Mouse (Mus musculus): Measurements from ENCODE around the gene Flad1. TPM values are rescaled to one million over a fixed set of nuclear protein-coding genes. Genes with fewer than 3 reads are reported as not detected.

Gene Flad1
- polyA plus RNA-seq, 1 experiment from 2014 or later, result 26.5 TPM

DNA sequence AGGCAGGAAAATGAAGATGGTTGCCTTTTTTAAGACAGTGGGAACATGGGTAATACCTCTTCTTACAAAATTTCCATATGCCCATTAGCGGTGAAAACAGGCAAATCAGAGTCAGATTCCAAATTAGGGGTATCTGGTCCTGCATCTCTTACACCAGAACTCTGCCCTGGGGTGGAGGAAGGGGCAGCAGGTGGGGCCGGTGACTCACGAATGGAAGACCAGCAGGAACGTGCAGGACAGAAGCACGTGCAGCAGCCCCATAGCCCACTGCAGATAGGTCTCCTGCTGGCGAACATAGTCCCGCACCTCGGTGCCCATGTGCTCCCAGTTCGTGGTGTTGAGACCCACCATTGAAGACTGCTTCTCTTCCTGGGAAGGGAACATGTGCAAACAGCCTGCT is 55.6 kb downstream of the Flad1 start:
- Histone ChIP-seq H3K4me2 (replicated peaks; ENCODE audit: low read depth, low read length) (no peak overlapping the region), H3K4me1 (replicated peaks; ENCODE audit: control insufficient read depth, insufficient read depth, low read length) (no peaks in the 10 kb centered on the region), H3K9me3 (ENCODE audit: control insufficient read depth, low read length) (no peaks in the 10 kb centered on the region), H3K9ac (ENCODE audit: low read depth, low read length) (no peak overlapping the region), H3K27me3 (ENCODE audit: control insufficient read depth, insufficient read depth, low read length) (no peaks in the 10 kb centered on the region), H3K4me3 (ENCODE audit: low read depth, low read length) (no peak overlapping the region), H3K27ac (ENCODE audit: low read depth, low read length) (no peak overlapping the region), H3K36me3 (ENCODE audit: control insufficient read depth, insufficient read depth, low read length) (no peaks in the 10 kb centered on the region)
- no peak for ATAC-seq (ENCODE audit: low FRiP score)
- no peak for DNase-seq (ENCODE audit: low spot score)
- WGBS, result 64% methylated on average over 9 of the region's 9 CpGs

GRCm38 (mm10) chr3:89355512-89355902 is 56.2 kb downstream of the Flad1 start:
- Histone ChIP-seq H3K9me3 (ENCODE audit: control insufficient read depth, low read length) (no peaks in the 10 kb centered on the region), H3K4me2 (replicated peaks; ENCODE audit: low read depth, low read length) (no peak overlapping the region), H3K27me3 (ENCODE audit: control insufficient read depth, insufficient read depth, low read length) (peaks cover 3% of the 10 kb centered on the region; the same call in 1 of the 2 replicates), H3K4me1 (replicated peaks; ENCODE audit: control insufficient read depth, insufficient read depth, low read length) (no peaks in the 10 kb centered on the region; the same call in 1 of the 2 replicates), H3K9ac (ENCODE audit: low read depth, low read length) (no peak overlapping the region), H3K36me3 (ENCODE audit: control insufficient read depth, insufficient read depth, low read length) (no peaks in the 10 kb centered on the region), H3K4me3 (ENCODE audit: low read depth, low read length) (no peak overlapping the region), H3K27ac (ENCODE audit: low read depth, low read length) (no peak overlapping the region)
- no peak for DNase-seq (ENCODE audit: low spot score)
- 79% methylated on average over 6 of the region's 6 CpGs for WGBS
- ATAC-seq (ENCODE audit: low FRiP score), result no peak

GRCm38 (mm10) chr3:89354816-89355511 is 56.7 kb downstream of the Flad1 start:
- Histone ChIP-seq H3K4me1 (replicated peaks; ENCODE audit: control insufficient read depth, insufficient read depth, low read length) (peaks cover 3% of the 10 kb centered on the region; the same call in 1 of the 2 replicates), H3K4me3 (ENCODE audit: low read depth, low read length) (no peak overlapping the region), H3K4me2 (replicated peaks; ENCODE audit: low read depth, low read length) (no peak overlapping the region), H3K36me3 (ENCODE audit: control insufficient read depth, insufficient read depth, low read length) (no peaks in the 10 kb centered on the region), H3K27me3 (ENCODE audit: control insufficient read depth, insufficient read depth, low read length) (peaks cover 3% of the 10 kb centered on the region; the same call in 1 of the 2 replicates), H3K27ac (ENCODE audit: low read depth, low read length) (no peak overlapping the region), H3K9me3 (ENCODE audit: control insufficient read depth, low read length) (no peaks in the 10 kb centered on the region), H3K9ac (ENCODE audit: low read depth, low read length) (no peak overlapping the region)
- WGBS, result 19% methylated on average over 5 of the region's 5 CpGs
- DNase-seq (ENCODE audit: low spot score) (peak; percentile 91), ATAC-seq (ENCODE audit: low FRiP score) (0 out of 2 replicates have a peak, but pooled peaks have one; percentile 31)

- Histone ChIP-seq H3K9ac (ENCODE audit: low read depth, low read length) (no peak overlapping the region), H3K9me3 (ENCODE audit: control insufficient read depth, low read length) (no peaks in the 10 kb centered on the region), H3K4me1 (replicated peaks; ENCODE audit: control insufficient read depth, insufficient read depth, low read length) (peaks cover 9% of the 10 kb centered on the region), H3K4me3 (ENCODE audit: low read depth, low read length) (no peak overlapping the region), H3K27ac (ENCODE audit: low read depth, low read length) (no peak overlapping the region), H3K36me3 (ENCODE audit: control insufficient read depth, insufficient read depth, low read length) (no peaks in the 10 kb centered on the region), H3K27me3 (ENCODE audit: control insufficient read depth, insufficient read depth, low read length) (peaks cover 3% of the 10 kb centered on the region; the same call in 1 of the 2 replicates), H3K4me2 (replicated peaks; ENCODE audit: low read depth, low read length) (no peak overlapping the region)
- no peak for DNase-seq (ENCODE audit: low spot score)
- 67% methylated on average over 5 of the region's 5 CpGs for WGBS
- ATAC-seq (ENCODE audit: low FRiP score), result no peak
Observed at GRCm38 (mm10) chr3:89351271-89351670, 60.4 kb downstream of the Flad1 start.

Other genes starting within 250 kb of the Flad1 start
- 27.6 and 30.6 TPM in 2 replicates for gene Clk2, start 247.1 kb downstream of the Flad1 start, polyA plus RNA-seq (2014; fragmentation: Nextera tagmentation; extraction: Ambion mirVana)
- 85.9 and 90.4 TPM in 2 replicates for gene Scamp3, start 234.4 kb downstream of the Flad1 start, polyA plus RNA-seq (2014; fragmentation: Nextera tagmentation; extraction: Ambion mirVana)
- gene Fam189b, start 228.7 kb downstream of the Flad1 start, polyA plus RNA-seq (2014; fragmentation: Nextera tagmentation; extraction: Ambion mirVana), result 18.5 and 19.8 TPM in 2 replicates
- gene Gba, start 208.9 kb downstream of the Flad1 start, polyA plus RNA-seq (2014; fragmentation: Nextera tagmentation; extraction: Ambion mirVana), result 43.7 and 47.3 TPM in 2 replicates
- gene Thbs3, start 196.7 kb downstream of the Flad1 start, polyA plus RNA-seq (2014; fragmentation: Nextera tagmentation; extraction: Ambion mirVana), result 40.9 and 44.5 TPM in 2 replicates
- gene Mtx1, start 184.8 kb downstream of the Flad1 start, polyA plus RNA-seq (2014; fragmentation: Nextera tagmentation; extraction: Ambion mirVana), result 180 and 181 TPM in 2 replicates
- 1.4 and 2.1 TPM in 2 replicates for gene Muc1, start 182.8 kb downstream of the Flad1 start, polyA plus RNA-seq (2014; fragmentation: Nextera tagmentation; extraction: Ambion mirVana)
- 276 and 289 TPM in 2 replicates for gene Krtcap2, start 165.9 kb downstream of the Flad1 start, polyA plus RNA-seq (2014; fragmentation: Nextera tagmentation; extraction: Ambion mirVana)
- gene Trim46, start 165.6 kb downstream of the Flad1 start, polyA plus RNA-seq (2014; fragmentation: Nextera tagmentation; extraction: Ambion mirVana), result 9.5 and 9.7 TPM in 2 replicates
- 75.7 and 82.9 TPM in 2 replicates for gene Dpm3, start 152.5 kb downstream of the Flad1 start, polyA plus RNA-seq (2014; fragmentation: Nextera tagmentation; extraction: Ambion mirVana)
- gene Slc50a1, start 141.3 kb downstream of the Flad1 start, polyA plus RNA-seq (2014; fragmentation: Nextera tagmentation; extraction: Ambion mirVana), result 35.9 and 37.5 TPM in 2 replicates
- gene Efna1, start 130.7 kb downstream of the Flad1 start, polyA plus RNA-seq (2014; fragmentation: Nextera tagmentation; extraction: Ambion mirVana), result 14.0 and 16.4 TPM in 2 replicates
- gene Efna3, start 88.9 kb downstream of the Flad1 start, polyA plus RNA-seq (2014; fragmentation: Nextera tagmentation; extraction: Ambion mirVana), result 13.8 TPM in 2 replicates
- 18.9 and 20.6 TPM in 2 replicates for gene Efna4, start 73.8 kb downstream of the Flad1 start, polyA plus RNA-seq (2014; fragmentation: Nextera tagmentation; extraction: Ambion mirVana)
- 17.8 TPM in 2 replicates for gene Adam15, start 61.9 kb downstream of the Flad1 start, polyA plus RNA-seq (2014; fragmentation: Nextera tagmentation; extraction: Ambion mirVana)
- gene Dcst2, start 49.9 kb downstream of the Flad1 start, polyA plus RNA-seq (2014; fragmentation: Nextera tagmentation; extraction: Ambion mirVana), result 0.14 and 0.27 TPM in 2 replicates
- 0.28 and 0.63 TPM in 2 replicates for gene Dcst1, start 46.6 kb downstream of the Flad1 start, polyA plus RNA-seq (2014; fragmentation: Nextera tagmentation; extraction: Ambion mirVana)
- 0.47 and 1.2 TPM in 2 replicates for gene Zbtb7b, start 17.1 kb downstream of the Flad1 start, polyA plus RNA-seq (2014; fragmentation: Nextera tagmentation; extraction: Ambion mirVana)
- gene Lenep, start 9.1 kb downstream of the Flad1 start, polyA plus RNA-seq (2014; fragmentation: Nextera tagmentation; extraction: Ambion mirVana), result 0.22 and 0.95 TPM in 2 replicates
- 411 and 414 TPM in 2 replicates for gene Cks1b, start 6.5 kb upstream of the Flad1 start, polyA plus RNA-seq (2014; fragmentation: Nextera tagmentation; extraction: Ambion mirVana)
- gene Shc1, start 6.6 kb upstream of the Flad1 start, polyA plus RNA-seq (2014; fragmentation: Nextera tagmentation; extraction: Ambion mirVana), result 32.2 and 37.0 TPM in 2 replicates
- 45.0 and 54.5 TPM in 2 replicates for gene Pygo2, start 18.3 kb upstream of the Flad1 start, polyA plus RNA-seq (2014; fragmentation: Nextera tagmentation; extraction: Ambion mirVana)
- gene Pbxip1, start 24.8 kb upstream of the Flad1 start, polyA plus RNA-seq (2014; fragmentation: Nextera tagmentation; extraction: Ambion mirVana), result 8.6 and 10.7 TPM in 2 replicates
- 72.2 and 79.6 TPM in 2 replicates for gene Pmvk, start 42.7 kb upstream of the Flad1 start, polyA plus RNA-seq (2014; fragmentation: Nextera tagmentation; extraction: Ambion mirVana)
- gene Kcnn3, start 108.3 kb upstream of the Flad1 start, polyA plus RNA-seq (2014; fragmentation: Nextera tagmentation; extraction: Ambion mirVana), result 1.5 and 2.9 TPM in 2 replicates